Mouse (Mus musculus) C2C12 (cell line): Measurements from ENCODE around the gene Banf2.

Experiments
- CEBPB ChIP-seq: IDR thresholded peaks from one replicate; pipeline ENCODE4 v1.6.1; 2011; ENCODE audit warnings: low read depth, mild to moderate bottlenecking, control low read depth, moderate library complexity
- CTCF ChIP-seq: IDR thresholded peaks from one replicate; pipeline ENCODE4 v1.5.1; 2011; ENCODE audit not compliant: control insufficient read depth, insufficient read depth, insufficient read length
- FOSL1 ChIP-seq: IDR thresholded peaks from one replicate; pipeline ENCODE4 v1.8.0; 2011; ENCODE audit warnings: mild to moderate bottlenecking, low read length; ENCODE audit not compliant: poor library complexity, insufficient read depth, severe bottlenecking
- MAX ChIP-seq: IDR thresholded peaks from one replicate; pipeline ENCODE4 v1.6.1; 2011; ENCODE audit warnings: mild to moderate bottlenecking, control low read depth
- MYOD1 ChIP-seq: IDR thresholded peaks from one replicate; pipeline ENCODE4 v1.6.1; 2011; ENCODE audit warnings: low read depth; ENCODE audit not compliant: control insufficient read depth, insufficient read length
- MYOG ChIP-seq: IDR thresholded peaks from one replicate; pipeline ENCODE4 v1.6.1; 2011; ENCODE audit not compliant: control insufficient read depth, insufficient read length; ENCODE audit errors: extremely low read depth
- USF1 ChIP-seq: IDR thresholded peaks from one replicate; pipeline ENCODE4 v1.6.1; 2011; ENCODE audit warnings: low read depth, mild to moderate bottlenecking, control low read depth, moderate library complexity

DNA sequence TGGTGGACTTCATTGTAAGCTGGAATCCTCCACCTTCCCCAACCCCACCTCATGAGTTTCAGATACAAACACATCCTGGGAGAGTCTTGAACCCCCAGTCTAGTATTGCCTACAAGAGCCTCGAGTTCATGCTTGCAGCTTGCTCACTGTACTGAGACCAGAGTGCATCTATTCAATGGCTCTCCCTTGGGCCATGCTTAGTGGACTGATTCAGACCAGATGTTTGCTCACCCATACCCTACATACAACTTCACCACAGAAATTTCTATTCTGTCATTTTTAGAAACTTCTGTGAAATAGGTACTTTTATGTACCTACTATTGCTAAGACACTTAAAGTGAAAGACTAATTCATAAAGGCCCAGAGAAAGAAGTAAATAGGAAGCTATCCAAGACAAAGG lies 39.9 kb upstream of the Banf2 start:
- TF ChIP-seq CTCF (no peak), MYOG (no peak), CEBPB (no peak), FOSL1 (no peak), USF1 (no peak), MYOD1 (no peak), MAX (no peak)
